Mouse (Mus musculus): Measurements from ENCODE around the gene Ndufa13.
"Not testable (repeated sequence)": the region's sequence is repeated elsewhere in the genome, so short reads cannot be mapped to it uniquely, and the experiment has no call there.

Ndufa13 gene

DNA sequence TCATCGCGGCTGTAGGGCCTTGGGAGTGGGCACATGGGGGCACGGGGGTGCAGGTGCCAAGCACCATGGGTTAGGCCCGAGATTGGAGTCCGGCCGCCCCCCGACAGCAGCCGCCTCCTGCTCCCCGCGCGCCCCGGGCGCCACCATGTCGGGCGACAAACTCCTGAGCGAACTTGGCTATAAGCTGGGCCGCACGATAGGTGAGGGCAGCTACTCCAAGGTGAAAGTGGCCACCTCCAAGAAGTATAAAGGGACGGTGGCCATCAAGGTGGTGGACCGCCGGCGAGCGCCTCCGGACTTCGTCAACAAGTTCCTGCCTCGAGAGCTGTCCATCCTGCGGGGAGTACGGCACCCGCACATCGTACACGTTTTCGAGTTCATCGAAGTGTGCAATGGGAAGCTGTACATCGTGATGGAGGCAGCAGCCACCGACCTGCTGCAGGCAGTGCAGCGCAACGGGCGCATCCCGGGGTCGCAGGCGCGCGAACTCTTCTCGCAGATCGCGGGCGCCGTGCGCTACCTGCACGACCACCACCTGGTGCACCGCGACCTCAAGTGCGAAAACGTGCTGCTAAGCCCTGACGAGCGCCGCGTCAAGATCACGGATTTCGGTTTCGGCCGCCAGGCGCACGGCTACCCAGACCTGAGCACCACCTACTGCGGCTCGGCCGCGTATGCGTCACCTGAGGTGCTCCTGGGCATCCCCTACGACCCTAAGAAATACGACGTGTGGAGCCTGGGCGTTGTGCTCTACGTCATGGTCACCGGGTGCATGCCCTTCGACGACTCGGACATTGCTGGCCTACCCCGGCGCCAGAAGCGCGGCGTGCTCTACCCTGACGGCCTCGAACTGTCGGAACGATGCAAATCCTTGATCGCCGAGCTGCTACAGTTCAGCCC lies at the start of gene Ndufa13, which contains the start of the genes Tssk6 and Yjefn3:
Ndufa13 (minus strand) TSS at position 396 of the 900 bp plus-strand sequence.
Tssk6 (plus strand) TSS at position 22 of the 900 bp plus-strand sequence.
Yjefn3 (minus strand) TSS at position 550 of the 900 bp plus-strand sequence.
- DNase-seq = peak in 1 of 2 experiments; percentile 51

DNA sequence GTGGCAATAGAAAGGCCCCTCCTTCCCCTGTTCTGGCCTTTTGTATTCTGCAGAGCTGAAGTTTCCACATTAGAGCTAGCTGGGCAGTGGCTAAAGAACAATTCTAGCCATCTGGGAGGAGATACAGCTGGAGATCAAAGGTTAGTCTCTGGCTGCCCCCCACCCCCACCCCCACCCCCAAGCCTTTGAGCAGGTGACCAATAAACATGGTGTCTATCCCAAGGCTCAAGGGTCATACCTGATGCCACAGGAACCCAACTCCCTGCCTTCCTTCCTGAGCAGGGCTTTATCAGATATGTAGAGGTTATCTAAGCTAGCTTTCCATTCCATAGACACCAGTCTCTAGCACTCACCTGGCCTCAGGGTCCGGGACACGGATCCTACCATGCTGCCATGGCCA lies 47.9 kb upstream of the Ndufa13 start:
- no peak for DNase-seq

DNA sequence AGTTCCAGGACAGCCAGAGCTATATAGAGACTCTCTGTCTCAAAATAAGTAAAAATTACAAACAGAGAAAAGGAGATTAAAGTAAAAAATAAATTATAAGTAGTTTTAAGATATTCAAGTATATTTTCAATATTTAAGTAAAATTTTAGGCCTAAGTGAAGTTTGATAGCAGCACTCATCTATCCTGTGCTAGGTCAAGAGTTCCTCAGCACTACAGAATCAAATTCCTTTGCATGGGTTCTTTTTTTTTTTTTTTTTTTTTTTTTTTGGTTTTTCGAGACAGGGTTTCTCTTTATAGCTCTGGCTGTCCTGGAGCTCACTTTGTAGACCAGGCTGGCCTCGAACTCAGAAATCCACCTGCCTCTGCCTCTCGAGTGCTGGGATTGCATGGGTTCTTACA lies 40.1 kb upstream of the Ndufa13 start:
- DNase-seq = not testable (repeated sequence)

DNA sequence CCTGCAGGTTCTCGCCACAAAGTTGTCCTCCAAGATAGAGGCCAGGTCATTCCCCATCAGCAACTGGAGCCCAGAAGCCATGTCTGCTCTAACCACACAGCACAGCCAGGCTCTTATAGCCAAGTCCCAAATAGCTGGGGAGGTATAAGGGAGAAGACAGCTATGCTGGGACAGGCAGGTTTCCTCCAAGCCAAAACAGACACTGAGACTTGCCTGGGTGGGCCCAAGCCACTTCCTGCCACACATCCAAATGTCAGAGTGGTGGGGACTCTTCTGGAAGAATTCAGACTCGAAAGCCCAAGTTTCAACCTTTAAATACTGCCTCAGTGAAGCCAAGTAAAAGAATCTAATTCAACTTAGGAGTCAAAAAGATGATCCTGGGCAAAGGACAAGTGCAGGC lies 38.0 kb upstream of the Ndufa13 start:
- DNase-seq = no peak

DNA sequence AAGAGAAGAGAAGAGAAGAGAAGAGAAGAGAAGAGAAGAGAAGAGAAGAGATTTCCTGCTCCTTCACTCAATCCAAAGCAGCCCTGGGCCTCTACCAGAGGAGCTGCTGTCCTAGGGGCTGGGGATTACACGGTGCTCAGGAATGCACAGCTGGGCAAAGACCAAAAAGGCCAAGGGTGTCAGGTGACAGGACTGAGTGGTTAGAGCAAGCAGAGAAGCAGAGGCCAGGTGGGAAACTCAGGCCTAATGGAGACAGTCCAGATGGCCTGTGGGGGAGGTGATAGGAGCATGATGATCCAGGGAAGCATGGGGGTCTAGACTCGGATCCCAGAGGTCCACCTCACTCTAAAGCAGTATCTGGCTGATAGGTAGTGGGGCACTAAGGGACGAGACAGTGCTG lies 37.3 kb upstream of the Ndufa13 start:
- no peak for DNase-seq

DNA sequence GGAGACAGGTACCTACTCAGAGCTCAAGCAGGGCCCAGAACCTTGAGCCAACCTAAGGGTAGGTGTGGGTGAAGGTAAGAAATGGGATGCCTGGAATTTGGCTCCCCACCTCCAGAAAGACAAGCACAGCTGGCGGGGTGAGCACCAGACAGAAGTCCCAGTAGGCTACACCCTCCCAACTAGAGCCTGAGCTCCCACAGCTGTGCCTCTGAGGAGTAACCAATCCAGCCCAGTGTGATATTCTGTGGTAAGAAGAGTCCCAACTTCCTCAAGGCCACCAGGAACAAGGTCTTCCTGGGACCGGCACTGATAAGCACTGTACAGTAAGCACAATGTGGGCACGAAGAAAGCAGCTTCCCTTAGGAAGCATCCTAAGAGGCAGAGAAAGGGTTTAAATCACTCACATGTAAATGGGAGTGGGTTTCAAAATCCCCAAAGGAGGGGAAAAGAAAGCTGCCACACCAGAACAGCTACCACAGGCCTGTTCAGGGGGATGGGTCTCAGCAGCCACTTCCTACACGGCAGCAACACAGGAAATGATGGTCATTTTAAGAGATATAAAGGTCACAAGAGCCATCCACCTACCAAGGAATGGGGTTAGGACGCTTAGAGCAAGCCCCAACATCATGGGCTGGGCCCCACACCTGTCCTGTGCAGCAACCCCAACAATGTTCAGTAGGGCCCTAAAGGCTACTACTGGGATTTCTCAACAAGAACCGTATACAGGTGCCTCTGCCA lies 36.1 kb upstream of the Ndufa13 start:
- no peak for DNase-seq

DNA sequence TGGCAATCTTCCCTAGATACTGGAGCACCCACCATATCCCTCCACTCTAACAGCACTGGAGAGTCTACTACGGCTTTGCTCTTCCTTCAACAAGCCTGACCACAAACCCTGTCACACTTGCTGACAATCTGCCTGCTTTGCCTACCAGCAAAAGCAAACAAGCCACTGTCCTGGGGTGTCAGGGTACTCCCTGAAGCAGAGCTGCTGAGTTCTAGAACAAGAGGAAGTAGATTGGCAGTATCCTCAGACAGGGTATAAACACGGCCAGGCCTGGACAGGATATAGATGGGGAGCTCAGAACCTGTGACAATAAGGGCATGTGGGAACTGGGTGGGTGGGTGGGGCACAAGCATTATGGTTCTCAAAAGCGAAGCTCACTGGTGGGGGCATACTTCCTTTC lies 35.1 kb upstream of the Ndufa13 start:
- DNase-seq = no peak

DNA sequence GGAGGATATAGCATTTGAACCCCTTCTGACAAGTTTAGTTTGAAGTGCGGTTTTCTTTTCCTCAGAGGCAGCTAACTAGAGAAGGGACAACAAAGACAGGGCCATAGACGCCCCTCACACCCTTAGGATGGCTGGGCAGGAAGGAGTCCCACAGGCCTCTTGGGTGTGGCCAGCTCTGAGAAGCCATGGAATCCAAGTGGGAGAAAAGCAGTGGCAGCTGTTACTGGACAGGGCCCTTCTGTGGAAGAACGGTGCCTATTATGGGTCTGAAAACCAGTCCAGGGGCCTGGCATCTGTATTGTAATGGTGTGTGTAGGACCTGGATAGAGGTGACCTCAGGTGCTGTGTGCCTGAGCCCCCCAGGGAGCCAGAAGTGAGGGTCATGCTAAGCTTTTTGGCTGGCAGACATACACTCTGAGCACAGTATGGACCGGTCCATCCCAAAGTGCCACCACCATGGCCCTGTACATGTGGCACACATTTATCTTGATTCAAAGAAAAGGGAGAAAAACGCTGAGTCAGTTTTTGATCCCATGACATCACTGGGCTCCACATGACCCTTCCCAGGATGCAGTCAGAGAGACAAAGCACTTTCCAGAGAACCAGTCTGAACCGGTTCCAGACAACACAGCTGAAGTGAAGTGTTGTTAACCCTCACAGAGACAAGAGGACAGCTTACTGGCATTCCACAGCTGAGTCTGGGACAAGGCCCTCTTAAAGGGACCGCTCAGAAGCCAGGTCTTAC lies 33.9 kb upstream of the Ndufa13 start:
- no peak for DNase-seq

DNA sequence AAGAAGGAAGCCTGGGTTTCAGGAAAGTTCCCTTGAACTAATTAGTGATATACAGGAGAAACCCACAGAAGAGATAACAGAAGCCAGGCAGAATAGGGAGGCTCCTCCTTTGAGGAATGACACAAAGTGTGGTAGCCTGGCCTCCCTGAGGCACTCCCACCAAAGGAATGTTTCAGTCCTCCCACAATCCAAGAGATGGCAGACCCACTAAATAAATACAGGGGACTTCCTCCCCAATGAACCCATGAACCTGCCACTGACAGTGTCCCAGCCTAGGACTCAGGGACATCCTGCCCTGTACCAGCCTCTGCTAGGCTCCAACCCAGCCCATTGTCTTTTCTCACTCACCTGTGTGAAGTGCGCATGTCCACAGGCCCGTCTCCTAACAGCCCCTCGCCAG lies 33.1 kb upstream of the Ndufa13 start:
- DNase-seq = no peak

DNA sequence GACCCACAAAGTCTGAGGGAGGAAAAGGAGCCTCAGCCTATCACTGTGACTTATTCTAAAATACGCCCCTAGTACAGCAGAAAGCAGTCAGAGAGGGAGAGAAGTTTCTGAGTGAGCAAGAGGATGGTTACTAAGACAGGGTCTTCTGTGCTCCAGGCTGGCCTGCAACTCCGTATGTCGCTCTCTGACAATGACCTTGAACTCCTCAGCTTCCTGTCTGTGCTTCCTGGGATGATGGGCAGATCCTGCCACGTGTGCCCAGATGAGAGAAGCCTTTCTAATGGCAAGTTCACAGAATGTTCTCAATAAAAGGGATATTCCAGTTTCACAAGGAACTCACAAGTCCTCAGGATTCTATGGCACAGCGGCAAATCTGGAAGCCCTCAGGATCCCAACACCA lies 32.2 kb upstream of the Ndufa13 start:
- no peak for DNase-seq

DNA sequence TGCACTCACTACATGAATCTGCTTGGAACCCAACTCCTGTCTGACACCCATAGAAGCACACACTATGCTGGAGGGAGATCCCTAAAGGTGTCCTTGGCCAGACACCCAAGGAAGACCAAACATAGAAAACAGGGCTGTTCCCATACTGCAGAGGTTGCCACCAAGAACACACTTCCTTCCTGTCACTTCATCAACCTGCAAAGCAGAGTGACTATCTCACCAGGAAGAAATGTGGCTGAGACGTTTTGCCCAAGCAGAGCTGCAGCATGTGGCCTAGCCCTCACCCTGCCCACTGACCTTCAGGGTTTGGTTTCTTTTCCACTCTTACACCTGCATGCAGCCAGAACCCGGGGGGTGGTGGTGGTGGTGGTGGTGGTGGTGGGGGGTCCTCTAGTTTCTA lies 31.5 kb upstream of the Ndufa13 start:
- no peak for DNase-seq

DNA sequence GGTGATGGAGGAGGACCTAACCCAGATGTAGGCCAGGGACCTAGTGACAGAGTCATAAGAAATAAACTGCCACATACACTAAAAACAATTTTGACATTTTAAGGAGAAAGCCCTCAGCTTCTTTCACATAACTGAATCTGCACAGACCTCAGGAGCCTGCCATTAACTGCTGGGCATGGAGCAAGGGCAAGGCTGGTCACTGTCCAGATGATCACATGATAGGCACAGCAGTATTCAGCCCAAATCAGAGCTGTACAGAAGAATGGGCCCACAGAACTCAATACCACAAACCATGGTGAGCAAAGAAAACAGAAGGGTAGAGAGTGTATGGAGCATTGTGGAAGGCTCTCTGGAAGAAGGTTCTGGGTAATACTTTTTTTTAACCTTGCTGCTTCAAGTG lies 24.5 kb upstream of the Ndufa13 start:
- DNase-seq = no peak

DNA sequence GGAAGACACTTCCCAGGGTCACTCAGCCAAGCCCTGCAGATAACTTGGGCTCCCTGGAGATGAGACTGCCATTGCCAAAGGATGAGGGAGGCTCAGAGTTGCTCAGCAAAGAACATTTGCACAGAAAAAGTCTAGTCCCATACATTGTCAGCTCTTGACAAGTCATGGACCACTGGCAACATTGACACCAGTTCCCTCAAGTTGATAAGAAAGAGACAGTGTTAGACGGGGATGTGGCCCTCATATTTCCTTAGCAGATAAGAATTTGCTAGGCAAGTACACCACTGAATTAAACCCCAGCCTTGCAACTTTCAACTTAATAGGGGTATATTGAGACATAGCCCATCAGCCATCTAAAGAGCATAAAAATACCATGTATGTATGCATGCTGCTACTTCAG lies 21.6 kb upstream of the Ndufa13 start:
- DNase-seq = no peak

DNA sequence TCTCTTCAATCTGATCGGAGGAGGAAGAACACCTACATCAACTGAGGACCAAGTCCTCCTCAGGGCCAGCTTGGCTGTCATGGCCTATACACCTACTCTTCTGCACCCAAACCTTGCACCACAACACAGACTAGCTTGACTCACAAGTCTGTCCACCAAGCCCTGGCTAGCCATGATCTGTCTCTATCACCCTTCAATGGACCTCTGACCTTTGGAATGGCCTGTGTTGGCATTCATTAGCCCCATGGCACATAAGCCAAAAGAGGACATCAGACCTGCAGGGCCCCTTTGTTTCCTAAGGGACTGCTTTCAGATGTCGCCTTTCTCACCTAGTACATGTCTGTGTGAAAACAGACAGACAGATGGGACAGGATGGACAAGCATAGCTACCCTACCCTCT lies 18.8 kb upstream of the Ndufa13 start:
- no peak for DNase-seq

DNA sequence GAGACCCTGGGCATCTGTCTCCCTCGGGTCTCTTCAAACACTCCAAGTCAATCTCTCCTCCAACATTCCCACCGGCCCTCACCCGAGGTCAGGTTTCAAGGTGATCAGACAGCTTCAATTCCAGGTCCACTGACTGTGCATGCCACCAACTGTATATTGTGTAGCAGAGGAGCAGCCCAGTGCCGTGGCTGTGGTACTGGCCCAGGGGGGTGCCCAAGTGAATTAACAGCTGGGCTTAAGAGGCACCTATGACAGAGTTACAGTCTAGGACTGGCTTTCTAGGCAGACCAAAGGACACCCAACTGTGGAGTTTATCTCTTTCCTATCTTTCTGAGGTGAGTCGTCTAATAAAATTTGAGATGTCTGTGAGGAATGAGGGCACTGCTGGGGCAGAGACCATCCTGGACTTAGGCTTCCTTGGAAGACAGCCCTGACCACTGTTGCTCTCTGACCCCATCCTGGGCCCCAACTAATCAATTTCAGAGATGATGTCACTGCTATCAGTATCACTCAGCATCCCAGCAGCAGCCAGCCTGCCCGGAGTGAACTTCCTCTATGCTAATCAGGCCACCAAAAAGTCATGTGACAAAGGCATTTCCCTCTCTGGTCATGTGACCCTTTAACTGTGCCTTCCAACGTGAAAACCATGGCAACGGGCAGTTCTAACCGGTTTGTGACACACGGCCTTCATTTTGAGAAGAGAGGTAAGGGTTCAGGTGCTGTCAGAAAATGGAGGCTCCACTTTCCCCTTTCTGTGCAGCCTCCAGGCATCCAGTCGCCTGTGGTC lies 17.7 kb upstream of the Ndufa13 start:
- DNase-seq = peak; percentile 68 to 72

DNA sequence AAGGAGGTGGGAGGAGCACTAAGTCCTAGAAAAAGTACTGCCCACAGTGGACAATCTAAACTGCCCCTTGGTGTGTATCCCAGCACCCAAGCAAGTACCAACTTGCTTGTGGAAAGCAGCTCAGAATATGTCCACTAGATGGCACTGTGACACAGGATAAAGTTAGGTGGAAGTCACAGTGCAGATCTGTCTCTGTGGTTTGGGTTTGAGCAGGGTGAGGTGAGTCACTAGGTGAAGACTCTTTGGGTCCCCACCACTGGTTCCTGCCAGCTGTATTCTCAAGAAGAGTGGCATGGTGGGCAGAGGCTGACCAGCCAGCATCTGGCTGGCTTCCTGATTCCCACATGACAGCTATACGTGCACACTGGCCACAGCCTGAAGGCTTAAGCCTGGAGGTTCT lies 16.7 kb upstream of the Ndufa13 start:
- peak; percentile 21 to 67 for DNase-seq

DNA sequence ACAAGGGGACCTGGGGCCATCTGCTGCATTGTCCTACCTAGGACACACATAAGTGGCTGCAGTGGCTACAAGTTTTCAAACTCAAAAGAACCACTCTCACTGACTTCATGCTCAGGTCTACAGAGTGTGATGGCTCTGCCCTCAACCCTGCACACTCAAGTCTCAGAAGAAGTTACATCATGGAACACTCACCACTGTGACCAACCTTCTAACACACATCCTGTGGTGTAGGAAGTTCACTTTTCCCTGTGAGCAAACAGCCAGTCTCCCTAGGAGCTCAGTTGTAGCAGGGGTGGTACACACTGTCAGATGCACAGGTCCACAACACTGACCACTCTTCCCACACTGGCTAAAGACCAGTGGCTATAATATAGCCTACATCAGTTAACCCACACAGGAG lies 16.1 kb upstream of the Ndufa13 start:
- DNase-seq = no peak

DNA sequence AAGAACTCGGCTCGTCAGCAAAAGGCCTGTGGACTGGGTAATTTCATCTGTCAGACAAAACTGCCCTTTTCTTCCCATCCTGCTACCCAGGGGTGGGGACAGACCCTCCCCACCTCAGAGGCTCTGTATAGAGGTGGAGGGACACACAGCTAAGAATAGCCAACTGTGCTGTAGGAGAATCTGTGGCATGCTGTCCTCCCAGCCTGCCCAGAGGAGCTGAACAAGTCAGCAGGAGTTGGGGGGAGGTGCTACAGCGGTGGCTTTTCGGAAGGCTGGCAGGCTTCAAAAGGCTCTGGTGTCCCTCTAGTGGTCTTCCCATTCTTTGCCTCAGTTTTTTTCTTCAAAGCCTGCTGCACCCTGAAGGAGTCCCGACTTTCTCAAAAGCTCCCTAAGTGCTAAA lies 13.4 kb upstream of the Ndufa13 start:
- no peak for DNase-seq

DNA sequence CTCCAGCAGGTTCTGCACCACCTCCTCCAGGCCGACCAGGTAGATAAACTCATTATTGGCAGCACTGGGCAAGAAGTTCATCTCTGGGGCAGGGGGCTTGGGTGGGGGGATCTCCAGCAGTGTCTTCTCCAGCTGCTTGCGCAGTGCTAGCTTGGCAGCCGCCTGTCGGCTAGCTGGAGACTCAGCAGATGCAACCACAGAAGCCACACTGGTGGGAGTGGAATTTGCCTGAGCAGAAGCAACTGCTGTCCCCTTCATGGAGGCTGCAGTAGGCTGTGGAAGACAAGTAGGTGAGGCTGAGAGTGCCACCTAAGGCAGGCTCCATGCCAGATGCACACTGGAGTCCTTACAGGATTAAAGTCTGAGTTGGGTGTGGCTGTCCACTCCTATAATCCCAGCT lies 12.2 kb upstream of the Ndufa13 start:
- no peak for DNase-seq

DNA sequence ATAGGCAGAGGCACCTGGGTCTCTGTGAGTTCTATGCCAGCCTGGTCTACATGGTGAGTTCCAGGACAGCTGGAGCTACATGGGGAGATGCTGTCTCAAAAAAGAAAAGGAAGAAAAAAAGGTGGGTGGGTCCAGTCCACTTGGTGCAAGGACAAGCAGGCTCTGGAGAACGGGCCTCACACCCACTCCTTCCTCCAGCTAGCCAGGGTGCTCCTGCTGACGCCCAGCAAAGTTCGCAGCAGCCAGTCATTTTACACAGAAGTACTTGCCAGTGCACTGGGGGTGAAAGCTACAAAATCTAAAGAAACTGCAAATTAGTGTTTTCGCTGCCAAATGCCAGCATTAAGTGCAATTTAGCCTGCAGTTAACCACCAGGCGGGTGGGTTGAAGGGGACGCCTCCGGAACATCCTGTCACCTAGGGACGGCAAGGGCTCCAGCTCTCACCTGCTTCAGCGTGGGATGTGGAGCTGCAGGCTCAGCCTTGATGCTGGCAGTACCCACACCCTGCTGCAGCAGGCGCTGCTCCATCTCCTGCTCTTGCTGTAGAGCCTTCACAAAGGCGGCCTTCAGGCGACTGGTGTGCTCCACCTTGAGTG lies 10.2 kb upstream of the Ndufa13 start:
- no peak for DNase-seq

DNA sequence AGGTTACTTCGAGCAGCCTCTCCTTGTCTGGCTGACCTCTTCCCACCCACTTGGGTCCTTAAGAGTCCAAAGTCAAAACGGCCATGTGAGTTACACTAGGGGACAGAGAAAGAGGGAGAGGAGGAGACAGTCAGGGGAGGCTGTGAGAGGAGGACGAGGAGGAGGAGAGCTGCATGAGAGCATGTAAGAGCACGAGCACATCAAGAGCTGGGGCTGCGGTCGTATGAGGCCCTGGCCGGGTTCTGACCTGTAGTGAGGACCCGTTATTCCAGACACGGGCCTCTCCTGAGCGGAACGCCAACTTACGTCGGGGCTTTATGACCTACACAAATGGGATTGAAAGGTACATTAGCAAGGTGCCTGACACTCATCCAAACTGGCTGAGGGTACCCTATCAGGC lies 9.6 kb upstream of the Ndufa13 start:
- no peak for DNase-seq

DNA sequence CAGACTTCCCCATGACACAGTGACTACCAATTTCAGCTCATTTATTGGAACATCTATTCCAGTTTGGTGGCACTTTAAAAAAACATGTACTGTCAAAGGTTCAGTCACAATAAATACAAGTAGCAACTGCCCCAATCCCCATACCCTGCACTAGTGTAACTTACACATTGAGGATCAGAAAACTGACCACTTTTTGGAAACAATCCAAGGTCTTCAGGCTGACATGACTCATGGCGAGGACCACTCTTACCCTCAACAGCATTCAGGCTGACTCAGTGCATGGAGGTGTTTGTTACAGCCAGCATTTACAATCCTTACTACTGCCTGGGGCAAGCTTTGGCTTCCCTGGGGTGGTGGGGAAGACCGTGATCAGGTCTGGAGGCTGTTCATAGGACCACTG lies 4.7 kb upstream of the Ndufa13 start:
- DNase-seq = no peak
